Mouse (Mus musculus) heart, postnatal 36 days (tissue): Measurements from ENCODE around the gene Vmn1r21. TPM values are rescaled to one million over a fixed set of nuclear protein-coding genes. Genes with fewer than 3 reads are reported as not detected.
"Not testable (repeated sequence)": the region's sequence is repeated elsewhere in the genome, so short reads cannot be mapped to it uniquely, and the experiment has no call there.

Experiments
- DNase-seq, 2 experiments: peaks; one replicate each; pipeline ENCODE4 v3.0.0; 2021 to 2022
- intact Hi-C: fragments of 180-260 bp; cut with DNase I; formaldehyde crosslinking; loops from one replicate; pipeline ENCODE4 v1.15.1; 2025
- total RNA-seq, 2 experiments: library from RNA; stranded (reverse); gene quantifications; 2 replicates each; pipeline ENCODE4 v1.2.3; 2021

The Vmn1r21 gene
- not detected for total RNA-seq

DNA sequence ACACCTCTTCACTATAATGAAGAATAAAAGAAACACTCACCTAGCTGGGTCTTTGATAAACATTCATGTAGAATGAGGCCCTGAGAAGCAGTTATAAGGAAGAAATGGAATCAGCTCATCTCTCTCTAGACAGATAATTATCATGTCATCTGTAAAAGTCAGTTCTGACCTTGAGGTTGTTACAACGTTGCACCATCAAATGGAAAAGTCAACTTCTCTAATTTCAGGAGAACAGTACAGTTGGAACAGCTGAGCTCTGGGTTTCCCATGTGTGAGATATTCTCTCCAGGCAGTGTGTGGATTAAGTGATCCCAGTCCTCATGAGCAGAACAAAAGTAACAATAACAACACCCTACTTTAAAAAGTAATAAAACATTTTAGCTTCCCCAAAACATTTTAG lies at the start of gene Vmn1r21:
Gene Vmn1r21, minus strand, starts transcription at position 58 of the 400 bp plus-strand sequence.
- no peak for DNase-seq
- intact Hi-C loops = no loop called here

- peak in 1 of 2 experiments; percentile 20 for DNase-seq
- intact Hi-C loops = loop anchor here (1.0 kb wide), 2 partner anchors 116 to 250 kb away; no protein-coding TSS in a partner anchor
These were observed 9.2 kb upstream of the Vmn1r21 start for GRCm38 (mm10) chr6:57859043-57860042.

- DNase-seq, intact Hi-C loops: not testable (repeated sequence)
These were observed 1.0 kb upstream of the Vmn1r21 start for GRCm38 (mm10) chr6:57851177-57851576.

DNA sequence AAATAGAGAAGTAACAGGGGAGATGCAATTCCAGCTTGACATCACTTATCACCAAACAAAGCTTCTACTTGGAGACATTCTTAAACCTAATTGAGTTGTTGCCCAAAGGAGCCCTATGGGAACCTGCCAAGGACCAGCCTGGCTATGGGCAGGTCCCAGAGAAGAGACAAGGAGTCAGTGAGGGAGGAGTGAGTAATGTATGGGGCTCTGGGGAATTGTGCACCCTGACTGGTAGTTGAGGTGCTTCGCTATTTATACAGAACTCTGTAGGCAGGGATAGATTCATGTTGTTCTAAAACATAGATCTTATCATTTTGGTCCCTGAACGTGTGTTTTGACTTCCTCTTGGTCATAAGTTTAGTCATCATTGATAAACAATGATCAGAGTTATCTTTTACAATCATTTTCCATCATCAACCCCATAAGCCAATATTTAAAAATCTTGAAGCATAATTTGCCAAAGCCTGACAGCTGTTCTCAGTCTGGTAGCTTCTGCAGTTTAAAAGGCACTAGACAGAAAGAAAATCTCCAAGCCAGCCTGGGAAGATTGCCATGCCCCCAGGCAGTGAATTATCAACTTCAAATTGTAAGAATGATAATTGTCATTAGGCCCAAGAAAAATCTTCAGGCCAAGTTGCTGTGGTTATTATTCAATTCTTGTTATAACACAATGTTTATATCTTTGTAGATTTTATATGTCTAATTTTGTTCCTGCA lies 10.3 kb downstream of the Vmn1r21 start:
- intact Hi-C loops = no loop called here
- no peak for DNase-seq

DNA sequence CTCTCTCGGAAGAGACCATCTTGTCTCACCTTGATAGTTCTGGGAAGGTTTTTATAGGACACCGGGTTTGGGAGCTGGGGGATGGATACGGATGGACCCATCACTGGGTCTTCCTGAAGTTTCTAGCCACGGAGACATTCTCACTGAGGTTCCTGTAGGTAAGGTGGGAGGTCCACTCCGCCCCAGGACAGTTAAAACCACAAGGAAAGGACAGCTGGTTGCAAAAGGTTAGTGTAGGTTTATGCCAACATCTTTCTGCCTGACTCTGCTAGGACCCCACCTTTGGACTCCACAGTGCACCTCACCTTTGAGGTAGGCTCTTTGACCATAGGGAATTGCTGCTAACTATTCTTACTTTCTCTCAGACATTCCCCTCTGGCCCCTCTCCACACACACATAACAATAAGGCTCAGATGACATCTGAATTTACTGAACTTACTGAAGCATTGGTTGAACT lies 24.9 kb downstream of the Vmn1r21 start:
- DNase-seq = no peak
- intact Hi-C loops = no loop called here

GRCm38 (mm10) chr6:57824422-57825258 lies 25.5 kb downstream of the Vmn1r21 start, which contains the start of gene Vopp1:
Gene Vopp1, minus strand, starts transcription at chr6:57825159.
- peak; percentile 69 to 82 for DNase-seq
- intact Hi-C loops = loop anchor here (5.0 kb wide), 1 partner anchor 132 kb away; the partner anchor contains the start of gene Pyurf

- intact Hi-C loops = loop anchor here (5.0 kb wide), 1 partner anchor 131 kb away; the partner anchor contains the start of gene Pyurf
- no peak for DNase-seq
These were observed 26.7 kb downstream of the Vmn1r21 start for GRCm38 (mm10) chr6:57823461-57823860.

DNA sequence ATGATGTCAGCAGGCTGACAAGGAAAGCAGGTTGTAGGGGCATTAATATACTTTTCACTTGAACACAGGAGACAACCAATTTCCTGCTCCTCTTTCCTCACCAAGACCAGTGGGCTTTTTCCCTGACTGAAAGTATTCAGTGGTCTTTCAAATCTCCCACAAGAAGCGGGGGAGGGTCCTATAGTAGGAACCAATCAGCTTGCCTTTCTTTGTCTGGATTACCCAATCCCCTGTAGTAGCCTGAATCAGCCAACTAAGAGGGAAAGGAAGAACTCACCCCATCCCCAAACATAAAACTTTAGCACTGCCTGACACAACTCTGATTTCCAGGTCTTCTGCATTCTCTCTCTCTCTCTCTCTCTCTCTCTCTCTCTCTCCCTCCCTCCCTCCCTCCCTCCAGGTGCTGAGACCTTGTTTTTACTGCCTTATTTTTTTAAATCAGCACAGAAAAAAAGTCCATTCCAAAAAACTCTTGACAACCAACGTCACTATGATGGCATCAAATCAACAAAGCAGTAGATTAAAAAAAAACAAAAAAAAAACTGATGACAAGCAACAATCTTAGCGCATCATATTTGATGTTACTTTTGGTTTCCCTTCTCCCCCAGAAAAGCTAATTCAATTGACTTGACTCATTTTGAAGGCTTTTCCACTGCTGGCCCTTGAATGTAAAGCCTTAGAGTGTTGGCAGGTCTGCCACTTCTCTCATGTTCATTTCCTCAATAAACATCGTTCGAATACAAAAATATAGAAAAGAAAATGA lies 27.3 kb downstream of the Vmn1r21 start:
- intact Hi-C loops = loop anchor here (5.0 kb wide), 1 partner anchor 131 kb away; the partner anchor contains the start of gene Pyurf
- DNase-seq = no peak

DNA sequence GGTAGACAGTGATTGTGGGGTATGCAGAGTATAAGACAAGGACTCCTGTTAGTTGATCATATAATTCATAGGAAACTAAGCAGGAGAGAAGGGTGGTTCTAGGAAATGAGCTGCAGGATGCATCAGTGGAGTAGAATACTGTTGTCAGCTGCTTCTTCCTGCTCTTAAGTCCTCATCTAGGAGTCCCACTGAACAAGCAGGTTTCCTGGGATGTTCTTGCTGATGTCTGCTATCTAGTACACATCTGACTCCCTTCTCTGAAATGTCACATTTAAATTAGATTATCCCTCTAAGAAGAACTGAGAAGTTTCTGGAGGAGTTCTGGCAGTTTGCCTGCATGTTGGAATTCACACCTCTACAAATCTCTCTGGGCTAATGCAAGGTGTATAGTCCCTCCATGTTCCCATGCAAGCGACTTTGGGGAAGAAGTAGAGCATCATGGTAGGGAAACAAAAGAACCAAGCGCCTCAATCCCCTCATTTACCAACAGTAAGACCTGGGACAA lies 35.7 kb downstream of the Vmn1r21 start:
- no peak for DNase-seq
- intact Hi-C loops = no loop called here

DNA sequence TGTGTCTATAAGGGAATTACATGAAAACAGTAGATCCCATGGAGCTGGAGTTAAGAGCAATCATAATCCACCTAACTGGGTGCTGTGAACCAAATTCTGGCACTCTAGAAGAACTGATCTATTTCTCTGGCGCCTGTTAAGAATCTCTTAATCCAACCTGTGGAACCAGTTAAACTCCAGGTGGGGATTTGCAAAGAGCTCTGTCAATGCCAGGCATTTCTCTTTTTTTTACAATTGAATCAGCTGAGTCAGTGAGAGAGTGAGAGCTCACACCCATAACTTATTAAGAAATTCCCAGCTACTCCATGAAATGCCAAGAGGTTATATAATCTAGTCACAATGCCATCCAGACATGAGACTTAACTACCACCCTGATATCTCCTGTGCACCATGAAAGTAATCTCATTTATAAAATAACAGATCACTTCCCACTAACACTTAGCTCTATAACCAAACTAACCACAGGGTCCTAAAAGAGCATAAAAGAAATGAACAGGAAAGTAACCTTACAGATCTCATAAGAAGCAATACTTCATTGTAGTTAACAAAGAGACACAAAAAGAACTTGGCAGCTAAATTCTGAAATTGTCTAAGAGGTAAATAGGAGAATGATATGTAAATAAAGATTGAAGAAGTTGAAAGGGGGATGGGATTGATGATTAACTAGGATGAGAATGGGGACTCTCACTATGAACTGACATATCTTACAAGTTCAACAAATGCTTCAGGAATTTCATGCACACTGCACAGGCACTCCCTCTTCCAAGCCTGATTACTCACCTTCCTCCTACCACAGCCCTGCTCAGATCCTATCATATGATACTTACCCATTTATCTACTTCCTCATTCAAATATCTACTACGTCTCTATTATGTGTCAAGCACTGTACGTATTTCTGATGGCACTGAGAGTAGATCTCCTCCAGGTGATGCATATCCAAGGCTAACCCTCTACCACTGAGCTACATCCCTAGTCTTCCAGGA lies 38.1 kb downstream of the Vmn1r21 start:
- no peak for DNase-seq
- intact Hi-C loops = no loop called here

DNA sequence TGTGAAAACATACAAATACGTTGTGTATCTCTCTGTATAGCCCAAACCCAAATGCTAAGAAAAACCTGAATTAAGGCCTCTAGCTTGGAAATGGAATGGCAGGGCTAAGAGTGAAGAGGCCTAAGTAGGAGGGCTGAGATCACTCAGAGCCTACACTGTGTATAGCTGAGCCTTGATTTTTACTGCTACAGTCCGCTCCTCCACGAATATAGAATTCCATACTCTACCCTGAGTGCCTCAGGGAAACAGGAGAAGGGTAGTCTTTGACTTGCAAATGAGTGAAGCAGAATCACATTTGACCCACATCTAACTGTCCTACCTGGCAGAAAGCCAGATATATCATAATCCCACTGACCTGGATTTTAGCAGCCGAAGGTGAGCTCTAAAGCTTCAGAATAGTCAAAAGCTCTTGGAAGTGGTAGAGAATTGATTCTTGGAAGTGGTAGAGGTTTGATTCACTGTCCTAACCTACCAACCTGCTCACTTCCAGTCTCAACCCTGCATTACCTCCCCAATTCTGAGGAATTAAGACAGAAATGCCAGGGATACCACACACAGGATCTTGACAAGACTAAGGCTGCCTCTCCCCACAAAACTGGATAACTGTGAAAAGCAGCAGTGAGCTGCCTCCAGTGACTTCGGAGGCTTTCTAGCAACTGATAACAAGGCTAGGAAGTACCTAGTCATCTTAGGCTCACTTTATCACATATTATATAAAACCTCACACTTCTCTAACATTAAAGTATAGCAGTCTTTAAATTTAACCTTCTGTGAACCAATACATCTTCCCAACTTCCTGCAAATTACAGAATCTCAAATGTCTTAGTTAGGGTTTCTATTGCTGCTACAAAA lies 44.7 kb downstream of the Vmn1r21 start:
- DNase-seq = no peak
- intact Hi-C loops = no loop called here

GRCm38 (mm10) chr6:57803130-57803529 lies 47.0 kb downstream of the Vmn1r21 start:
- DNase-seq = no peak
- intact Hi-C loops = no loop called here

DNA sequence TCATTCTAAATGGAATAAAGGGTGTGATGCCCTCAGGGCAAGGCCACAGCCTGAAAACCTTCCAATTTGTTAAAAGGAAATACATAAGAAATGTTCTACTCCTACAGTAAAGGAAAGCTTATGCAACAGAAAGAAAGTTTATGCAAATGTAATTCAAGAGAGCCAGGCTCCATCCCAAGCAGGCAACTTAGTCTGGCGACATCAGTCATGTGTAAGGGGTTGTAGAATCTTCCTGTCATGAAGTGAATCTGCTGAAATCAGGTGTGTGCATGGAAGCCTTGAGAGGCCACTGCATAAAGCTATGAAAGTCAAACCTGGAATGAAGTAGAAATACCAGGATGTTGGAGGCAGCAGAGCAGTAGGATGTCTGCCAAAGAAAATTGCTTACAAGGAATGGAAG lies 51.2 kb downstream of the Vmn1r21 start:
- intact Hi-C loops = no loop called here

DNA sequence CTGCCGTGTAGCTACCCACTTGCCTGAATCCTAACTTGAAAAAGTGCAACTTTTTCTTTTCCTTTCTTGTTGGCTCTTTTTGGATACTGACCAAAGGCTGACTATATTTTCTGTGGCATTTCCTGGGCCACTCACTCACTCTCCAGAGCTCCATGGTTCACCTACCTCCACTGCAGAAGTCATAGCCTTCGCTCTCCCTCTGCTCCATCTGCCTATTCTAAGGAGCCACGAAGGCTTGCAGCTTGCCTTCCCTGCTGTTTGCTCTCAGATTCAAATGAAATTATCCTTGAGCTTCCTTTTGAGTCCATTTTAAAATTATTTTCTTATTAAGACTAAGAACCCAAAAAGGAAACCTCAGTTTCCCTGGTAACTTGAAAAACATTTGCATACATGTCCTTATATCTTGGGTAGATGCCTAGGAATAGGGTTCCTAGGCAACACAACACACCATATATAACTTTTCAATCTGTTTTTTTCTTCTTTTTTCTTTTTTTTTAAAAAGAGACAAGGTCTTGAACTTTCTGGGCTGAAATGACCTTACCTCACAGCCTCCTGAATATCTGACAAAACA lies 53.2 kb downstream of the Vmn1r21 start:
- intact Hi-C loops = no loop called here
- DNase-seq = no peak

More for the DNA sequence above, 51.2 kb downstream of the Vmn1r21 start:
- no peak for DNase-seq

DNA sequence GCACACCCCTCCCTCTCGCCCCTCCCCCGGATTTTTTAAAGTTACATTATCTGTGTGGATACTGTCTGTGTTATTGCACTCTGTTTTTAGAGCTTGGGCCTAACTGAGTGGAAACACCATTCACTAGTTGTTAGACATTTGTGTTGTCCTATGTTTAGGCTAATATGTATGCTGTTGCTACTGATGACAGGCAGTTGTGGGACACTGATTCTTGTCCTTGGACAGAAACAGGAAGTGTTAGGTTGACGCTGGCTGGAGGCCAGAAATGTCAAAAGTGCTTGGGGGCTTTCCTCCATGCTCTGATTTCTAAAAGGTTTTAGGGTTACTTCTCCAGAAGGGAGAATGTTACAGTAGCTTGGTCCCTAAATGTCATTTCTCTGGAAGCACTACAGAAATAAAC lies 54.3 kb downstream of the Vmn1r21 start:
- peak in 1 of 2 experiments; percentile 30 for DNase-seq
- intact Hi-C loops = no loop called here
